Mouse (Mus musculus) kidney, postnatal 36 days (tissue): Measurements from ENCODE around the gene Vmac.

ENCODE experiments used
- DNase-seq, 2 experiments: peaks; one replicate each; pipeline ENCODE4 v3.0.0; 2021 to 2022; ENCODE audit warnings: mixed read lengths in 2 of 2

The Vmac gene

DNA sequence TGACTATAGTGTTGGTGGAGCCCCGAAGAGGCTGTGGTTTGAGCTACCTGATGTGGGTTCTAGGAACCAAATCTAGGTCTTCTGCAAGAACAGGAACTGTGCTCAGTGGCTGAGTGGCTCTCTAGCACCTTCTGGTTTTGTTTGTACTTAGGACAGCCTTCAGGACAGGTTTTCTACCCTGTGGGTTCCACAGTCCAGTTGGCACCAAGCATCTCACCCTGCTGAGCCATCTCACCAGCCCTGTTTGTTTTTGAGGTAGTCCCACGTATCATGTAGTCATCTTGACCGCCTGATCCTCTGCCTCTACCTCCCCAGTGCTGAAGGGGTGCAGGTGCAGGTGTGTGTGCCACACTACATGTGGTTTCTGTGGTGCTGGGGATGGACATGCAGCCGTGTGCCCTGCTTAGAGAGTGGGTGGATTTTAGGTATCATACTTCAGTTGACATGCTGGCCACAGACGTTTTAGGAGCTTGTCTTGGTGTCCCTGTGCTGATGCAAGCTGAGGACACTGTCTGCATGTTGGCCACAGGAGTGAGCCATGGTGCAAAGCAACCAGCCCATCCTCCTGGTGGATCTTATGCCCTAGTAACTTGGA lies 34.2 kb downstream of the Vmac start:
- peak; percentile 19 to 26 for DNase-seq

DNA sequence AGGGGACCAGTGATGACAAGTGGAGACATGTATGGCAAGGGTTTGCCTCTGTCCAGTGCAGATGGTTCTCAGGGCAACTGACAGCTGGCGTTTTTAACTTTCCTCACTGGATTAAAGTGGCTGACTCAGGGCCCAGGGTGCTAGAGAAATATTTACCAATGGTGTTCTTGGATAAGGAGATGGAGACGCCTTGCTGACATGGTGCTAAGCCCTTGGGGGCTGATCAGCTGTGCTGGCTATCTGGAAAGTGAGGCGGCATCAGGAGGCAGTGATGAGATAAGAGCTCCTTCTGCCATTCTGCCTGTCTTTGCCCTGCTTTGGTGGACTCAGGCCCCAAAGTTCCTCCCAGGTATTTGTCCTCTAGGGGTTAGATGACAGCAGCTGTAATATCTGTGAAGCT lies 34.9 kb downstream of the Vmac start:
- DNase-seq = peak in 1 of 2 experiments; percentile 4

DNA sequence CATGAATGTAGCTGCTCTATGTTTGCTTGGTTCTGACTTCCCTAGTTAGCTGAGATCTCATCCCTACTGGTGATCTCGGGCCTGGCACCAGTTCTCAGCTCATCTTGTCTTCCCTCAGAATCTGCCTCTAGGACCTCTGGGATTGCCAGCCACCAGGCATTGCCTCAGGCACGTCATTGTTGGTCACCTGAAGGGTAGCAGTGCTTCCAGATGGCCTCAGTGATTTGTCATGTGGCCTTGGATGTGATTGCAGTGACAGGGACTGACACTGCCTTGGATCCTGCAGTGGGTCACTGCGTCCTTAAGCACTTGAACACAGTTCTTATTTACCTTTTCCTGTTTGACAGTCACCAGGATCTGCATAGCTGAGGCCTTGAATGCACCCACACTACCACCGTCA lies 36.0 kb downstream of the Vmac start:
- no peak for DNase-seq

DNA sequence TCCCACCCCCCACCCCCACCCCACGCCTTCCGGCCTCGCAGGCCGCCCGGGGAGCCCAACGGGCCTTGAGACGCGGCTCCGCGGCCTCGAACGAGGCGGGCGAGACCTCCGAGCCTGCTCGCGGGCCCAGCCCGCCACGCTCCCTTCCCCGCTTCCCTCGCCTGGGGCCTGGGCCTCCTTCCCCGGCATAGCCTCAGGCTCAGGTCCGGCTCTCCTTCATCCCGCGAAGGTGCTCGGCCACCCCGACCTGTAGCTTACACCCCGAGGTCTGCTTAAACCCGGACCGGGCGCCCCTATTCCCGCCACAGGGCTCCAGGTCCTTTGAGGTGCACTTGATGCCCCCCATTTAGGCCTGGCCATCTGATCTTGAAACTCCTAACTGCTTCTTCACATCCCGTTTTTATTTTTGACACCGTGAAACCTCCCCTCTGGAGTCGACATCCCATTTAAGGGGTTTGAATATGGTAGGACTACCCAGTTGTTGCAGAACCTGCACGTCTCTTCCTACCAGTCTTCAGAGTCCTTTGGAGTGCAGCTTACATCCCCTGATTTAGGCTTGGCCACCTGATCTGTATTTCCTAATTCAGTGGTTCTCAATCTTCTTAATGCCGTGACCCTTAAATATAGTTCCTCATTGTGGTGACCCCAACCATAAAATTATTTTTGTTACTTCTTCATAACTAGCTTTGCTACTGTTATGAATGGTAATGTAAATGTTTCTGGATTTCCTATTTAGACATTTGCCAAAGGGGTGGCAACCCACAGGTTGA lies 44.0 kb downstream of the Vmac start:
- DNase-seq = no peak

DNA sequence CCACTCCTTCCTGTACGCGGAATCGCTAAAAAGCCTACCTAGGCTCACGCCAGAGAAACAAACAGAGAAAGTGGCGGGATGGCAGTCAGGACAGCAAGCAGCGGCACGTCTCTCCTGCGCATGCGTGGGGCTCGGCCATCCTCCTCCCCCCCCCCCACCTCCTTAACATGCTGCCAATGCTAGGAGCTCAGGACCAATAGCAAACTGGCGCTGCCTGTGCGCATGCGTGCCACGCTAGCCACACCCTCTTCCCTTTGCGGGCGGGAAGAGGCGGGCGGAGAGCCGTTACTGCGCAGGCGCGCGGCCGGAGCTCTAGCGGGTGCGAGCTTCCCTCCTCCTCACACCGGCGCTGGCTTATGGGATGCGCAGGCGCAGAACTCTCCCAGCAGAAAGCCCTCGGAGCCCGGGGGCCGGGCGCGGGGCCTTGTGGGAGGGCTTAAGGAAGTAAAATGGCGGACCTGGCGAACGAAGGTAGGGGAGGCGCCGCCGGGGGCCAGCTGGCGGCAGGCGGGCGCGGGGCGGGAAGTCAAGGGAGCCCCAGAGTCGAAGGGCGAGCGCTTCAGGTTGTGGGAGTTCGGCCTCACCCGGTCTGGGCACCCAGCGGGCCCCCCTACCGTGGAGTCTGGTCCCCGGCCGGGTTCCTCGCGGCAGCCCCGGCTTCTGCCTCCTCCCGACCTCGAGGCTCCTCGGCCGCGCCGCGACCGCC lies 44.7 kb downstream of the Vmac start, which contains the start of gene Ranbp3:
TSS of gene Ranbp3 (plus strand) at position 354 of the 706 bp plus-strand sequence.
- peak; percentile 99 for DNase-seq

DNA sequence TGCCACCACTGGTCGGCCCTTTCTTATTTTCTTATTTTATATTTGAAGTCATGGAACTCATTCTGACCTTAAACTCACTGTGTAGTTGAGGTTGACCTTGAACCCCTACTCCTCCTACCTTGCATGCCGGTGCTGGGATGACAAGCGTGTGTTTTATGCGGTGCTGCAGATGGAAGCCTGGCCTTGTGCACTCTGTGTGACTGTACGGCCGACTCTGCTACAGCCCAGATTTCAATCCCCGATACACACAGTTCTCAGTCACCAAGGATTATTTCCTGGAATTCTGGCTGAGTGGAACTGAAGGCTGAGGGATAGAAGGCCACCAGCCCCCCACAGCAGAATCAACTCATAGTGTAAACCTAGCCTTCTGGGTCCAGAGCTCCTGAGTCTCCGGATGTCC lies 48.1 kb downstream of the Vmac start:
- no peak for DNase-seq

DNA sequence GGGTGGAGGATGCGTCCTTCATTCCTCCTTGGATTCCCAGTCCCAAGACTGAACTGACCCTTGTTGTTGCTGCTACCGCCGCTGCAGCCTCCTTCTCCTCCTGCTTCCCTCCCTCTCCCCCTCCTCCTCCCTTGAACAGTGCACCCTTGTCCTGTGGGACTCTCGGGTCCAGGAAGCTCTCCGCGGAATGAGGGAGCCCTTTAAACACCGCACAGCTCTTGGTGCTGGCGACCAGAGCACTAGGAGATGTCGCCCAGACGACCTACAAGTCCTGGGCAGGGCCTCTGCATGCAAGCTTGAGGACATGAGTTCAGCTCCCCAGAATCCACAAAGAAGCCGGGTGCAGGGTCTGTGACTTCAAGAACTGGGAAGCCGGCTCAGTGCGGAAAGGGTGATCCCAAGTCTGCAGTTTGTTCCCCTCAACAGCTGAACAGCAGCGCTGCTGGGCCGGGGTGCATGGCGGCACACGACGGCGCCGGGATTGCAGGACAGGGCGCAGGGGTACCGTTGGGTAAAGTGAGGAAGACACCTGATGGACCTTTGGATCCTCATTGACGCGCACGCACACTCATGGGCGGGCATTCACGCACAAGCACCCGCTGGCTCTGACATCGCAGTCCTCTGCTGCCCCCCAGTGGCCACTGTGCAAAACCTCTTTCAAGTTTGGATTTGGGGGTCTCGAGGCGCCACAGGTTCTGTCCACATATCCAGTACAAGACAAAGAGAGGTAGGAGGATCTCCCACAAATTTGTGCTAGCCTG lies 49.3 kb downstream of the Vmac start:
- DNase-seq = peak; percentile 82 to 96

DNA sequence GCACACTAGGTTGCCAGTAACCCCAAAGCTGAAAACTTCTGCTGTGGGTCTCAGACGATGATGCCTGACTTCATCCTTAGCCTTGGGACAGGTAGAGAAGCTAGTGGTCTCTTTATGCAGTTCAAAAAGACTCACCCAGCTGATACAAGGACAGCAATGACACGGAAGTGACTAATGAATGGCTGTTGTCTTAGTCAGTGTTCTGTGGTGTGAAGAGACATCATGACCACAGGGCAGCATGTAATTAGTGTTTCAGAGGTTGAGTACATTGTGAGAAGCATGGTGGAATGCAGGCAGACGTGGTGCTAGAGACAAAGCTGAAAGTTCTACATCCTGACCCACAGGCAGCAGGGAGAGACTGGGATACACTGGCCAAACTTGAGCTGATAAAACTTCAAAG lies 50.2 kb downstream of the Vmac start:
- DNase-seq = no peak

DNA sequence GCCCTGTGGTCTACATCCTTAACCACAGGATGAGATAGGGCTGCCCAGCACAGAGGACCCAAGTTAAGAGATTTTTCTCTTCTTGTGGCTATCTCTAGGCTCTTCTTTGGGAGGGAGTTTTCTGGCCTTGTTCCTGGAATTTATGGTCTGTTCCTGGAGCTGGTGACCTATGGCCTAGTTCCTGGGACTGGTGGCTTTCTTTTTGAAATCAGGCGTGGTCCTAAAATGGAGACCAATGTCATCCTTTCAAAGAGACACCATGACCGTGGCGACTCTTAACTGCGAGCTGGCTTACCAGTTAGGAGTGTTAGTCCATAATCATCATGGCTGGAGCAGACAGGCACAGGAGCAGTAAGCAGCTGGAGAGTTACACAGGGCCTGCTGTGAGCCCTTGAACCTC lies 51.4 kb downstream of the Vmac start:
- DNase-seq = no peak

DNA sequence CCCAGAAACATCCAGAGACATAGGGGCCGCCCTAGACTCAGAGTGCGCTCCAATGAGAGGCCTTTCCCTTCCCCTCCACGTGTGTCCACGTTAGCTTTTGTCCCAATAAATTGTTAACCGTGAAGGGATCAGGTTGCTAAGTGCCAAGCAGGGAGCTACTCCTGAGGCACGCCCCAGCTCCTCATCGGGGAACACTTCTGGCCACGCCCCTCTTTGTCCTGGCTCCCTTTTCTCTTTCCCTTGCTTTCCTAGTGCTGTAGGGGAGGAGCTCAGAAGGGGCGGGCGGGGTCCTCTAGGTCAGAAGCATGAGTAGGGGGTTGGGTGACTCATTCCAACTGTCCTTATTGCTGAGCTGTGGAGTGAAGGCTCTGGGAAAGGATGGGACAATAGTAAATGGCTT lies 53.5 kb downstream of the Vmac start:
- no peak for DNase-seq
